Mouse (Mus musculus) limb, embryonic 13.5 days (tissue): Measurements from ENCODE around the gene Map4k5. TPM values are rescaled to one million over a fixed set of nuclear protein-coding genes. Genes with fewer than 3 reads are reported as not detected.

ENCODE experiments used
- ATAC-seq: fragments of 200-750 bp; cut with Nextera tagmentation; 2 replicates; pipeline ENCODE4 v1.8.0; 2017; ENCODE audit warnings: low read depth, moderate number of reproducible peaks, moderate TSS enrichment; ENCODE audit not compliant: low FRiP score
- H3K27ac ChIP-seq: fragments of 300-500 bp; sonication (generic); 2 replicates; pipeline ENCODE4 v1.5.1; 2015; ENCODE audit warnings: inconsistent platforms, mild to moderate bottlenecking, moderate library complexity
- H3K27me3 ChIP-seq: fragments of 300-500 bp; sonication (generic); 2 replicates; pipeline ENCODE4 v1.6.1; 2015; ENCODE audit warnings: mild to moderate bottlenecking, inconsistent platforms
- H3K36me3 ChIP-seq: fragments of 300-500 bp; sonication (generic); 2 replicates; pipeline ENCODE4 v1.6.1; 2015; ENCODE audit warnings: inconsistent platforms, mild to moderate bottlenecking, moderate library complexity
- H3K4me1 ChIP-seq: fragments of 300-500 bp; sonication (generic); 2 replicates; pipeline ENCODE4 v1.6.1; 2015; ENCODE audit warnings: inconsistent platforms
- H3K4me2 ChIP-seq: fragments of 300-500 bp; sonication (generic); replicated peaks from 2 replicates; pipeline ENCODE4 v1.6.1; 2015; ENCODE audit warnings: inconsistent platforms, mild to moderate bottlenecking, moderate library complexity
- H3K4me3 ChIP-seq: fragments of 300-500 bp; sonication (generic); 2 replicates; pipeline ENCODE4 v1.5.1; 2015; ENCODE audit warnings: moderate library complexity, mild to moderate bottlenecking, inconsistent platforms
- H3K9ac ChIP-seq: fragments of 300-500 bp; sonication (generic); 2 replicates; pipeline ENCODE4 v1.6.1; 2015; ENCODE audit warnings: mild to moderate bottlenecking, inconsistent platforms
- H3K9me3 ChIP-seq: fragments of 300-500 bp; sonication (generic); 2 replicates; pipeline ENCODE4 v1.6.1; 2016; ENCODE audit warnings: inconsistent platforms
- WGBS: fragments of 180-500 bp; shearing (Covaris S2); methylation state at CpG from one replicate; pipeline ENCODE4 v1.1.7; 2015; 5-methylcytosine and 5-hydroxymethylcytosine counted together
- microRNA counts: library from miRNA; unstranded; fragments of <30 nt; microRNA quantifications from one replicate; lab custom pipeline; 2016
- microRNA-seq: library from miRNA; unstranded; fragments of <30 nt; microRNA quantifications from one replicate; pipeline ENCODE4, GENCODE M21; 2016
- polyA plus RNA-seq: library from polyadenylated mRNA; unstranded; fragments of >200 nt; fragmentation: Nextera tagmentation; extraction: Ambion mirVana; gene quantifications from 2 replicates; pipeline ENCODE4 v1.2.1, GENCODE M21; 2015

The Map4k5 gene
- polyA plus RNA-seq, 1 experiment from 2014 or later: 41.3 TPM

DNA sequence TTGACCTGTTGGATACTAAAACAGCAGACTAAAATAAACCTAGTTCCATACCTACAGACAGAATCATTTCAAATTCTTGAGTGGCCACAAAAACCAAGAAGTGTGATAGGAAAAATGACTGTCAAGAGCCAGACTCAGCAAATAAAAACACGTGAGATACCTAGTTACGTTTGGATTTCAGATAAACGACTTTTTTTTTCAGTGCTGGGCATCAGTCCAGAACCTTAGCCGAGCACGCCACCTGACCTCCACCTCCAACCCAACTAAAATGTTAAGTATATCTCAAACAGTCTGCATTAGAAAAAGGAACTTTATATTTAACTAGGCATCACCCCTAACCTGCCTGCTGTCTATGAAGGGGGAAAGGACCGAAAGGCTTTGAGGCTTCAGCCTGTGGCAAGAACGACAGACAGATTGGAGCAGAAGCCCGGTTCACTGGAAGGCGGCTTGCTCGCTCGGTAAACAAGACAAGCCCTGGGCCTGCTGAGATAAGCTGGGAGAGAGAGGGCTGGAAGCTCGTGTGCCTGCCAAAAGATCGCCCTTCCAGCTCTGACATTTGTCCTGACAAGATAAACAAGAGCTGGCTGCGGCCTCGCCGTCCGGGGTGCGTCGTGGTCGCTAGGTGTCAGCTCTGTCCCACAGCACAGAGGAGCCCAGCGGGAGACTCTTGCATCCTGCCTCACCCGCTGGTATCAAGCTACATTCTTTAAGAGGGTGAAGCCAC is 135.4 kb downstream of the Map4k5 start:
- H3K27ac ChIP-seq: peak overlapping the region; percentile 6; the same call in 1 of the 2 replicates
- no peak overlapping the region for H3K9ac ChIP-seq
- peak overlapping the region; percentile 56 for H3K4me2 ChIP-seq
- peak; percentile 66; the same call in 1 of the 2 replicates for ATAC-seq
- peaks cover 34% of the 10 kb centered on the region for H3K4me1 ChIP-seq
- no peaks in the 10 kb centered on the region for H3K9me3 ChIP-seq
- no peaks in the 10 kb centered on the region for H3K36me3 ChIP-seq
- WGBS: 14% methylated on average over 22 of the region's 22 CpGs
- no peak overlapping the region for H3K4me3 ChIP-seq
- H3K27me3 ChIP-seq: no peaks in the 10 kb centered on the region

DNA sequence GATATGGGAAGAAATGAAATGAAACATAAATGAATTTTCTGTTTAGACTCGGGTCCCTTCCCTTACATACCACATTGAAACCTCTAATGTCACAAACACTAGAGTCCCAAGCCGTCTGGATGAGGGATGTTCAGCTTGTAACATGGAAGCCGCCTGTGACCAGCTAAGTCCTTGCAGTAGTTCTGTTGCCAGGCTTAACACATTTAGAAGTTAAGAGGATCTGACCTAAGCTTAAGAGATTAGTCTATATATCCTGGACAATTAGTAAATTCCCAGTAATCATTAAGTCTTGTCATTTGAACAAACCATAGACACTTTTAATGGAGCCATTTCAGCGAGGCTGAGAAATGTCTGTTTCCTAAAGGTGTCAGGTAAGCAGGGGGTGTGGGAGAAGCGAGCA is 137.0 kb downstream of the Map4k5 start:
- WGBS: 75% methylated on average over 5 of the region's 5 CpGs
- no peak overlapping the region for H3K27ac ChIP-seq
- H3K27me3 ChIP-seq: no peaks in the 10 kb centered on the region
- H3K9me3 ChIP-seq: no peaks in the 10 kb centered on the region
- peaks cover 46% of the 10 kb centered on the region for H3K4me1 ChIP-seq
- no peak overlapping the region for H3K4me2 ChIP-seq
- ATAC-seq: no peak
- H3K4me3 ChIP-seq: no peak overlapping the region
- no peaks in the 10 kb centered on the region for H3K36me3 ChIP-seq
- H3K9ac ChIP-seq: no peak overlapping the region

DNA sequence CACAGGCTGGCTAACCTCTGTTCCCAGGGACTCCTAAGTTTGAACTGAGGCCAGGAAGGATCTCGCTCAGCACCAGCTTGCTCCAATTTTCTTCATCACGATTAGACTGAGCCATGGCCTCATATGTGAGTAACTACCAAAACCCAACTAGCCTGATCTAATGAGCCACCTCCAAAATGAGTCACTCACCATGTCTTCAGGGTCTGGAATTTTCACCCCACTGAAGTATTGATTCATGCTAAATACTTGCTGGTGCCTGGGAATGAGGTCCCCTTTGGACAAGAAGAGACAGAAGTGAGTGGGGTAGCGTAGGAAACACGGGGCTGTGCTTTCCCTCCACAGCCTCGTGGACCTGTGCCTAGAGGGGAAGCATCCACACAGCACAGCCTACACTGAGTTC is 139.1 kb downstream of the Map4k5 start:
- Histone ChIP-seq H3K9ac (no peak overlapping the region), H3K27ac (no peak overlapping the region), H3K4me3 (no peak overlapping the region), H3K4me2 (no peak overlapping the region), H3K36me3 (no peaks in the 10 kb centered on the region), H3K9me3 (no peaks in the 10 kb centered on the region), H3K4me1 (peaks cover 29% of the 10 kb centered on the region), H3K27me3 (no peaks in the 10 kb centered on the region)
- WGBS: 74% methylated on average over 5 of the region's 5 CpGs
- ATAC-seq: no peak

MicroRNA genes within 50 kb of the gene (microRNA counts, 519-probe panel; counts per million panel counts)
- not detected for microRNA mmu-miR-681 (lab: Ali Mortazavi, UCI)

Small RNAs within 50 kb of the gene (microRNA-seq; reads per million reads assigned to microRNA genes)
- gene Mir681: not detected

Other genes starting within 250 kb of the Map4k5 start
- gene Sos2, start 211.3 kb downstream of the Map4k5 start, polyA plus RNA-seq: 11.3 and 12.6 TPM in 2 replicates
- 17.8 and 20.1 TPM in 2 replicates for gene L2hgdh, start 168.3 kb downstream of the Map4k5 start, polyA plus RNA-seq
- gene Atp5s, start 168.2 kb downstream of the Map4k5 start, polyA plus RNA-seq: 30.5 and 37.3 TPM in 2 replicates
- 1.2 and 1.3 TPM in 2 replicates for gene Cdkl1, start 101.9 kb downstream of the Map4k5 start, polyA plus RNA-seq
- 6.1 and 7.1 TPM in 2 replicates for gene Atl1, start 586 bp downstream of the Map4k5 start, polyA plus RNA-seq
- 8.6 and 8.8 TPM in 2 replicates for gene Sav1, start 93.8 kb upstream of the Map4k5 start, polyA plus RNA-seq
- gene Nin, start 220.5 kb upstream of the Map4k5 start, polyA plus RNA-seq: 11.0 and 11.4 TPM in 2 replicates